Mouse (Mus musculus): ENCODE measurements around the gene Galm.
A peak's percentile ranks its signal among the peaks of the same experiment; 100 is the strongest.
"Not testable (repeated sequence)": the region's sequence is repeated elsewhere in the genome, so short reads cannot be mapped to it uniquely, and the experiment has no call there.

Galm gene

DNA sequence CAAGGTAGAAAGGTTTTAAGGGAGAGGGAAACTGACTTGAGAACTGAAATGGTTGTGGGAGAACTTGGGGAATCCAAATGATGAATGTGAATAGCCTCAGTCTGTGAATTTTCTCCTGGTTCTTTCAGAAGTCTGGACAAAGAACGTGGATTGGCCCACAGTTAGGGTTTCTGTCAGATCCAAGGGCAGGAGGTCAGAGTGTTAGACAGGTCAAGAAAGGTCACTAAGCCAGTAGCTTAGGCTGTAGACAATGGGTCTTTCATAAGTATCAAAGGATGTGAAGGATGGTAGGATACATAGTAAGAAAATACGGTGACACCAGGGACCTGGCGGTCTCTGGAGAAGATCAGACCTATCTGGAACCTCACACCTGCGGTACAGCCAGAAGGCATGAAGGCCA lies 40.2 kb downstream of the Galm start:
- DNase-seq = no peak

GRCm38 (mm10) chr17:80167851-80168251 lies 40.6 kb downstream of the Galm start:
- no peak for DNase-seq

DNA sequence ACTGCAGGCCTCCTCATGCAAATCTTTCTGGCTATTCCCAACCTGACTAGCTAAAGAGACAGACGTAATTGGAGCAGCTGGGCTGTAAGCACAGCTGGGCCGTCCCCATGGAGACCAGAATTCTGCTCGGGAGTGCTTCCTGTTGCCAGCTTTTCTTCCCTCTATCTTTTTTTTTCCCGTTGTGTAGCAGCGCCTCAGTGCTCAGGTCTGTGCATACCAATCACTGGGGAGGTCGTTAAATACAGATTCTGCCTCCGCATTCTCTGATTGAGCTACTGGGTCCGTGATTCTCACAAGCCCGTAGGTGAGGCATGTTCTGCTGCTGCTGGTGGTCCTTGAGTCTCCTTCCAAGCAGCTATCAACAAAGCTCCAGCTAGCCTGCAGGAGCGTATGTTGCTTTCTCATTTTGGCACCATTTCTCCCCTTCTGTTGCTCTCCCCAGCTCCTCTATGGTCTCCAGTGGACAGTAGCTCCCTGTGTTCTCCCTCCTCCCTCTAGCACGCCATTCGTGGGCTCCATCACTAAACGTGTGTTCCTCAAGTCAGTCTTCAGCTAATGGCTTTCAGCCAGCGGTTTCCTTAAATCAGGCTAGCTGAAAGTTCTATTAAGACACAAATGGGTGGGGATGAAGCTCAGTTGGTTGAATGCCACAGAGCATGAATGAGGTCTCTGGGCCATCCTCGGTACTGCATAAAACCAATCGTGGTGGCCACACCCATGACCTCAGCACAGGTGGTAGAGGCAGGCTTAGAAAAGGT lies 41.3 kb downstream of the Galm start:
- DNase-seq = peak; percentile 39 to 57

GRCm38 (mm10) chr17:80169792-80170191 lies 42.5 kb downstream of the Galm start:
- no peak for DNase-seq

DNA sequence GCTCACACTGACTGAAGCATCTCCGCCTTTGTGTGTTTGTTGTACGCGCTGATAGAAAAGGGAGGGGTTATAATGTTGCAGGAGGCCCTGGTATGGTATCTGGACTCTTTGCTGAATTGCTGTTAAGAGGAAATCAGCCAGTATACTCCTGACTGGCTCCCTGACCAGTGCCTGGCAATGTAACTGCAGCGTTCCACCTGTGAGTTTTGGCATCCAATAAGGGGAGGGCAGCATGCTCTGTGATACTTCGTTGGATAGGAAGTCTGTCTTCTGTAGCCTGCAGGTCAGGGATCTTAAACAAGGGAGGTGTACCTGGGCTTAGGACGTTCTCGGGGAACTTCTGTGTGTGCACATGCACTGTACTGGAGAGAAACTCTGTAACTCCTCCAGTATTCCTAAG lies 43.7 kb downstream of the Galm start:
- DNase-seq = peak; percentile 67 to 69

DNA sequence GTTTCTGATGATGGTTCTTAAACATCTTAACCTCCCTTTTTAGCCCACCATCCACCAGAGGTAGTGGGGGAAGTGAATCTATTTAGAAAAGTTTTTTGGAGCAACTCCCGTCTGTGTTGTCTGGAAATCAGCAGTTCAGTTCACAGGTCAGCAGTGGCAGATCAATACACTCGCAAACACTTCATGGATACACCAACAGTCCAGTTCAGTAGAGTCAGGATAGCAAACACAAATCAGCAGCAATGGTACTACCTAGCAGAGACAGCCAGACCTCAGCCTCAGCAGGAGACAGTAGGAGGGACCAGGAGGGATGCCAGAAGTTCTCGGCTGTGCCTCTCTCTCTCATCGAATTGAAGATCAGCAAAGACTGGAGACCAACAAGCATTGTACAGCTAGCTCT lies 44.7 kb downstream of the Galm start:
- no peak for DNase-seq

GRCm38 (mm10) chr17:80172761-80173160 lies 45.5 kb downstream of the Galm start:
- DNase-seq = no peak

- no peak for DNase-seq
These were observed 46.4 kb downstream of the Galm start for GRCm38 (mm10) chr17:80173708-80174107.

- DNase-seq = no peak
These were observed 46.9 kb downstream of the Galm start for GRCm38 (mm10) chr17:80174146-80174545.

DNA sequence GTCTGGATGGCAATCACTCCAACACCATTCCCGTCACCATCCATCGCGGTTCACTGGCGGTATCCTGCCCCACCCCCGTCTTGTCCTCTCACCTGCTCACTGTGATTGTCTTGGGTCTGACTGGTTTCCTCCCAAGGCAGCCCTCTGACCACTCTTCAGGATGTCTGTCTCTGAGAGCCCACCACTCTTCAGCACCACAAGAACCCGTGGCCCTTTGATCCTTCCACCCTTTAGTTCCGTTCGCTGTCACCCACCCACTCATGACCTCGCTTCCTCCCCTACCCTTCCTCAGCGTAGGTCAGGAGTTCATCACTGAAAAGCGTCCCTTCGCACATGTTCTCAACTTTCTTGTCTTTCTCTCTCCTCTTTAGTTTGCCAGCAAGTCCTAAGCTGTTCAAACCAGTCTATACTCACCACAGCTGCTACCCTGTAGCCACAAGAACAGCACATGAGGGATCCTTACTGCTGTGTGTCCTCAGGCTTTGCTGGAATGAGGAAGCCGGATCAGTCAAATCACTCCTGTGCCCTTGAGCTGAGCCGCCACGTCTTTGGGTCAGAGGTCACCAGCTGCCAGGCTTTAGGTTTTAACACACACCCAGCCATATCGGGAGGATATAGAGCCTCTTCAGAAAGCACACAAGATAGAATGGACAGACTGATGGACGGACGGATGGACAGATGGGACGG lies 47.6 kb downstream of the Galm start:
- no peak for DNase-seq

GRCm38 (mm10) chr17:80175386-80175739 lies 48.1 kb downstream of the Galm start:
- no peak for DNase-seq

- DNase-seq = no peak
These were observed 48.7 kb downstream of the Galm start for GRCm38 (mm10) chr17:80175966-80176365.

DNA sequence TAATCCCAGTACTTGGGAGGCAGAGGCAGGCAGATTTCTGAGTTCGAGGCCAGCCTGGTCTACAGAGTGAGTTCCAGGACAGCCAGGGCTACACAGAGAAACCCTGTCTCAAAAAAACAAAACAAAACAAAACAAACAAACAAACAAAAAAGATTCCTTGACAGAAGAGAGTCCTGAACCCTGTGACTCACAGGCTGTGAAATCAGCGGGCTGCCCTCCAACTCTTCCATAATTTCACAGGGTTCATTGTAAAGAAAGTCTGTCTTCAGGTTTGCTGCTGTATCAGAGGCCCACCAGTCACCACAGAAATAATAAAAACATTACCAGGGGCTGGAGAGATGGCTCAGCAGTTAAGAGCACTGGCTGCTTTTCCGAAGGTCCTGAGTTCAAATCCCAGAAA lies 51.6 kb downstream of the Galm start:
- DNase-seq = not testable (repeated sequence)

DNA sequence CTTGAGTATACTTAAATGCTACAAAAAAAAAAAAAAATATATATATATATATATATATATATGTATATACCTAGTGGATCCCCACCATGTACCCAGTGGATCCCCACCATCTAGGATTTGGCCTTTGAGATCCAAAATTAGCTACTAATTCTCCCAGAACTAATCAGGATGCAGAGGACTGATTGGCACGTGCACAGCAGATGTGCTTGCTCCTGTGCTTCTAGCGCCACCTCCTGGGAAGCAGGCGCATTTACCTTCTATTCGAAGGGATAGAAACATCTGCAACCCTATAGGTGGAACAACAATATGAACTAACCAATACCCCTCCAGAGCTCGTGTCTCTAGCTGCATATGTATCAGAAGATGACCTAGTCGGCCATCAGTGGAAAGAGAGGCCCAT lies 52.7 kb downstream of the Galm start:
- peak; percentile 74 to 81 for DNase-seq

- no peak for DNase-seq
These were observed 53.2 kb downstream of the Galm start for GRCm38 (mm10) chr17:80180468-80180867.

GRCm38 (mm10) chr17:80183615-80184014 lies 56.3 kb downstream of the Galm start:
- DNase-seq = no peak

GRCm38 (mm10) chr17:80193075-80193474 lies 65.8 kb downstream of the Galm start:
- no peak for DNase-seq

- no peak for DNase-seq
These were observed 72.0 kb downstream of the Galm start for GRCm38 (mm10) chr17:80199160-80199778.

DNA sequence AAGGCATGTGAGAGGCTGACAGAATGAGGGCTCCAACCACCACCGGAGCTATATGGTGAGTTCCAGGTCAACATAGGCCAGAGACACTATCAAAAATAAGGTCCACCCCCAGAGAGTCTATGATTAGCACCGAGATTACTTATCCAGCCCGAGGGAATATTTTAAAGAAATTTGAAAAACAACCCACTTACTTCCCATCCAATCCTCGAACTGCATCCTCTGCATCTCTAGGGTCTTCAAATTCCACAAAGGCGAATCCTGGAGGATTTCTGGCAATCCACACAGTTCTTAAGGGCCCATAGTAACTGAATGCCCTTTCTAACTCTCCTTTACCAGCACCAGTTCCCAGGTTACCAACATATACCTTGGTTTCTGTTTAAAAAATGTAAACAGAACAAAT lies 78.4 kb downstream of the Galm start:
- DNase-seq = no peak

GRCm38 (mm10) chr17:80206301-80206670 lies 79.0 kb downstream of the Galm start:
- DNase-seq = peak in 1 of 2 experiments; percentile 68

GRCm38 (mm10) chr17:80206671-80207581 lies 79.7 kb downstream of the Galm start, which contains the start of the genes Srsf7 and Ttc39d:
Gene Srsf7 (minus strand): TSS chr17:80207307.
Gene Ttc39d (plus strand): TSS chr17:80207460.
- DNase-seq = peak; percentile 98 to 99

DNA sequence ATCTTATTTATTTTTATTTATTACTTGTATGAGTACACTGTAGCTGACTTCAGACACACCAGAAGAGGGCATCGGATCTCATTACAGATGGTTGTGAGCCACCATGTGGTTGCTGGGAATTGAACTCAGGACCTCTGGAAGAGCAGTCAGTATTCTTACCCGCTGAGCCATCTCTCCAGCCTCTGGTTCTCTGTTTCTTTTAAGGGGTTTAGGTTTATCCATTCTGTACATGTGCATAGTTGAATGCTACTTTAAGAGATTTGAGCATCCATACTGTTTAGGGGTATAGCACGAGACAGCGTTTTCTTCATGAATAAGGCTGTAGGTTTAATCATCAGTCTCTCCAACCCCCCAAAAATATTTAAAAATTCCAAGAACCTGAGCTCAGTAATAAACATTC lies 86.7 kb downstream of the Galm start:
- not testable (repeated sequence) for DNase-seq

DNA sequence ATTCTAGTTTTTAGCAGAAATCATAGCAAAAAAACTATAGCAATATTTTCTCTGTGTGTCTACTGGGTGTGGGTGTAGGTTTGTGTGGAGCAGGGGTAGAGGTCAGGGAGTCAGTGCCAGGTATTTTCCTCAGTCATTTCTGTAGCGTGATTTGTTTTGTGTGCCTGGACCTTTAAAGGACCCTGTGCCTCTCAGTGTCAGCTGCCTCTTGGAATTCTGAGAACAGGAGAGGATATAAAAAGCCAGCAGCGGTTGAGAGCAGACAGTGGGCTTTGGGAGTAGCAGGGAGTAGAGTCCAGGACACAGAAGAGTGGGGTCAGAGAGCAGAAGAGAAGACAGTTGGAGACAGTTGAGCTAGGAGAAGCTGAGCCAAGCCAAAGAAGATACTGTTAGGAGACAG lies 92.9 kb downstream of the Galm start:
- no peak for DNase-seq

Data from cerebellum, postnatal 36 days (tissue).